Mouse (Mus musculus) CH12.LX (cell line): ENCODE data around the gene Cotl1. TPM values are rescaled to one million over a fixed set of nuclear protein-coding genes. Genes with fewer than 3 reads are reported as not detected.

Experiments used
- DNase-seq: peaks from one replicate; pipeline ENCODE4 v3.0.0-alpha.2; 2013; ENCODE audit errors: extremely low read depth
- H3K27ac ChIP-seq: 2 replicates; pipeline ENCODE4 v1.5.1; 2012; ENCODE audit warnings: low read depth, mild to moderate bottlenecking, control low read depth, moderate library complexity; ENCODE audit not compliant: insufficient read depth
- H3K27me3 ChIP-seq: replicated peaks from 2 replicates; pipeline ENCODE3; 2012; ENCODE audit warnings: inconsistent platforms
- H3K36me3 ChIP-seq, 2 experiments: replicated peaks in 1 of 2; 2 replicates each; pipeline versions ENCODE3 to v1.6.1; 2012; ENCODE audit warnings: inconsistent platforms in 1 of 2, low read length in 1 of 2, mild to moderate bottlenecking in 1 of 2, mixed read lengths in 1 of 2, moderate library complexity in 1 of 2; ENCODE audit not compliant: control insufficient read depth in 1 of 2, insufficient read depth in 1 of 2
- H3K4me1 ChIP-seq, 2 experiments: 2 replicates each; pipeline ENCODE4 v1.6.1; 2012; ENCODE audit warnings: inconsistent platforms in 1 of 2, moderate library complexity in 1 of 2; ENCODE audit not compliant: insufficient read depth in 2 of 2, control insufficient read depth in 1 of 2
- H3K4me2 ChIP-seq: 2 replicates; pipeline ENCODE4 v1.6.1; 2012; ENCODE audit warnings: low read depth, mild to moderate bottlenecking, control low read depth; ENCODE audit not compliant: poor library complexity, insufficient read depth, severe bottlenecking
- H3K4me3 ChIP-seq, 3 experiments: fragments of 150-350 bp in 1 of 3; sonication (generic) in 1 of 3; replicated peaks in 1 of 3; 2 replicates each; pipeline versions ENCODE3 to v1.5.1; 2011 to 2012; ENCODE audit warnings: low read depth in 2 of 3, low read length in 2 of 3, mild to moderate bottlenecking in 2 of 3, moderate library complexity in 2 of 3, control low read depth in 1 of 3, improper control_type of control experiment in 1 of 3, inconsistent platforms in 1 of 3, mixed read lengths in 1 of 3; ENCODE audit not compliant: poor library complexity in 1 of 3
- H3K79me2 ChIP-seq: replicated peaks from 2 replicates; pipeline ENCODE4 v1.6.1; 2012; ENCODE audit warnings: mild to moderate bottlenecking, moderate library complexity; ENCODE audit not compliant: control insufficient read depth, poor library complexity, insufficient read depth, severe bottlenecking; ENCODE audit errors: extremely low read depth
- H3K9ac ChIP-seq: 2 replicates; pipeline ENCODE4 v1.6.1; 2012; ENCODE audit warnings: low read depth, mild to moderate bottlenecking, control low read depth, moderate library complexity; ENCODE audit not compliant: insufficient read depth
- H3K9me3 ChIP-seq: replicated peaks from 2 replicates; pipeline ENCODE3; 2012; ENCODE audit warnings: low read length, inconsistent platforms, mixed read lengths
- BHLHE40 ChIP-seq: IDR thresholded peaks from 2 replicates; pipeline ENCODE4 v1.6.1; 2011; ENCODE audit warnings: mild to moderate bottlenecking, low read depth, low read length, improper control_type of control experiment
- CHD1 ChIP-seq: IDR thresholded peaks from 2 replicates; pipeline ENCODE4 v1.6.1; 2012; ENCODE audit warnings: low read depth, low read length, improper control_type of control experiment, inconsistent platforms
- E2F4 ChIP-seq: IDR thresholded peaks from 2 replicates; pipeline ENCODE4 v1.6.1; 2011; ENCODE audit warnings: low read depth, low read length, improper control_type of control experiment; ENCODE audit not compliant: insufficient replicate concordance
- GABPA ChIP-seq: IDR thresholded peaks from 2 replicates; pipeline ENCODE4 v1.6.1; 2012; ENCODE audit warnings: low read depth, low read length, improper control_type of control experiment, inconsistent platforms; ENCODE audit not compliant: insufficient replicate concordance
- IRF4 ChIP-seq: IDR thresholded peaks from 2 replicates; pipeline ENCODE4 v1.6.1; 2014; ENCODE audit warnings: low read depth, mild to moderate bottlenecking, inconsistent platforms, low read length, improper control_type of control experiment
- JUN ChIP-seq: IDR thresholded peaks from 2 replicates; pipeline ENCODE4 v1.6.1; 2011; ENCODE audit warnings: low read depth, mild to moderate bottlenecking, low read length, improper control_type of control experiment, moderate library complexity; ENCODE audit not compliant: insufficient read depth
- JUND ChIP-seq: conservative IDR thresholded peaks from 2 replicates; pipeline ENCODE4 v1.6.1; 2011; ENCODE audit warnings: low read depth, low read length, improper control_type of control experiment
- MAFK ChIP-seq: IDR thresholded peaks from 2 replicates; pipeline ENCODE4 v1.6.1; 2011; ENCODE audit warnings: low read length, improper control_type of control experiment; ENCODE audit not compliant: insufficient replicate concordance
- MAX ChIP-seq: IDR thresholded peaks from 2 replicates; pipeline ENCODE4 v1.6.1; 2011; ENCODE audit warnings: low read length, improper control_type of control experiment
- MAZ ChIP-seq: IDR thresholded peaks from 2 replicates; pipeline ENCODE4 v1.6.1; 2012; ENCODE audit warnings: low read depth, mild to moderate bottlenecking, inconsistent platforms, low read length, improper control_type of control experiment, moderate library complexity
- MXI1 ChIP-seq: IDR thresholded peaks from 2 replicates; pipeline ENCODE4 v1.6.1; 2011; ENCODE audit warnings: mild to moderate bottlenecking, low read depth, low read length, improper control_type of control experiment
- POLR2A ChIP-seq: IDR thresholded peaks from 2 replicates; pipeline ENCODE4 v1.6.1; 2011; ENCODE audit warnings: low read depth, mild to moderate bottlenecking, improper control_type of control experiment, low read length
- RAD21 ChIP-seq: IDR thresholded peaks from 2 replicates; pipeline ENCODE4 v1.6.1; 2011; ENCODE audit warnings: low read depth, mild to moderate bottlenecking, low read length, improper control_type of control experiment, moderate library complexity
- RCOR1 ChIP-seq: conservative IDR thresholded peaks from 2 replicates; pipeline ENCODE4 v1.6.1; 2012; ENCODE audit warnings: low read depth, mild to moderate bottlenecking, inconsistent platforms, low read length, improper control_type of control experiment
- SIN3A ChIP-seq: IDR thresholded peaks from 2 replicates; pipeline ENCODE4 v1.6.1; 2012; ENCODE audit warnings: low read length, improper control_type of control experiment, inconsistent platforms
- ZC3H11A ChIP-seq: IDR thresholded peaks from 2 replicates; pipeline ENCODE4 v1.6.1; 2012; ENCODE audit warnings: low read depth, mild to moderate bottlenecking, inconsistent platforms, low read length, improper control_type of control experiment
- ZKSCAN1 ChIP-seq: IDR thresholded peaks from 2 replicates; pipeline ENCODE4 v1.6.1; 2012; ENCODE audit warnings: low read depth, inconsistent platforms, low read length, improper control_type of control experiment, borderline replicate concordance
- dilution Hi-C: fragments of 300-500 bp; cut with MboI; formaldehyde crosslinking; loops from 2 replicates; pipeline ENCODE4 v1.14.3; 2020; ENCODE audit warnings: low sequenced_read_pairs; ENCODE audit not compliant: extremely low pct_unique_long_range_greater_than_20kb, extremely low pct_ligation_motif_present
- in situ Hi-C: fragments of 300-500 bp; cut with MboI; formaldehyde crosslinking; loops from 3 replicates; pipeline ENCODE4 v1.14.3; 2019; ENCODE audit warnings: low sequenced_read_pairs, low pct_ligation_motif_present, low pct_unique_long_range_greater_than_20kb, mixed read lengths
- polyA plus RNA-seq: library from polyadenylated mRNA; unstranded; fragments of >175 nt; gene quantifications from 2 replicates; pipeline ENCODE4 v1.2.1, GENCODE M21; 2012; ENCODE audit warnings: low read depth; ENCODE audit not compliant: insufficient read length
- total RNA-seq, 2 experiments: library from RNA; depleted of rRNA; stranded (reverse); fragments of 300-350 nt in 1 of 2; fragments of >200 nt in 1 of 2; gene quantifications; 2 replicates each; pipeline ENCODE4 v1.2.3; 2012 to 2014

Gene Cotl1
- total and polyA plus RNA-seq, 3 experiments, result 59.6 to 375 (median 135) TPM

DNA sequence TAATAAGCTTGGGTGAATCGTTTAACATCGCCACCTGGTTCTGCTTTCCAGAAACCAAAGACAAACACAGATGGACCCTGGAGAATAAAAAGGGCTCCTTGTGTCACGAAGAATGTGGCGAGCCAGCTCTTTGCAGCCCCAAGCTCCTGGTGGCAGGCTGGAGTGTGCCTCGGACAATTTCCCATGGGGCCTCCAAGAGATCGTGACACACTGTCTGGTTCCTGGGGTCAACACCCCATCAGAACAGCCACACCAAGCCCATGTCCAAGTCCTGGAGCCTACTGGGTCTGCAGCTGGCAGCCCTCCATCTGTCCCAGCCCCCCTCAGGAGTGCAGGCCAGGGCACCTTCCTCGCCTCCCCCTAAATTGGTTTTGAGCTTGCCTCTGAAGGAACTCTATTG is 62.6 kb downstream of the Cotl1 start:
- Histone ChIP-seq H3K27ac (no peak overlapping the region; the same call in 1 of the 2 replicates), H3K9ac (peak overlapping the region; percentile 84), H3K27me3 (peaks cover 2% of the 10 kb centered on the region), H3K4me1 (peaks cover 5 to 27% of the 10 kb centered on the region in 2 experiments; a peak in 2 of 4 replicates), H3K4me3 (peak overlapping the region; percentile 72 to 90 (median 77)), H3K9me3 (no peaks in the 10 kb centered on the region), H3K36me3 (peaks cover 0 to 4% of the 10 kb centered on the region in 2 experiments), H3K4me2 (peak overlapping the region; percentile 69), H3K79me2 (no peaks in the 10 kb centered on the region)
- in situ Hi-C loops (loop anchor here (5.0 kb wide), 1 partner anchor 90 kb away; no protein-coding TSS in a partner anchor), dilution Hi-C loops (no loop called here)
- DNase-seq, result no peak
- TF ChIP-seq BHLHE40 (0 out of 2 replicates have a peak, but pooled peaks have one; percentile 18), CHD1 (no peak)

DNA sequence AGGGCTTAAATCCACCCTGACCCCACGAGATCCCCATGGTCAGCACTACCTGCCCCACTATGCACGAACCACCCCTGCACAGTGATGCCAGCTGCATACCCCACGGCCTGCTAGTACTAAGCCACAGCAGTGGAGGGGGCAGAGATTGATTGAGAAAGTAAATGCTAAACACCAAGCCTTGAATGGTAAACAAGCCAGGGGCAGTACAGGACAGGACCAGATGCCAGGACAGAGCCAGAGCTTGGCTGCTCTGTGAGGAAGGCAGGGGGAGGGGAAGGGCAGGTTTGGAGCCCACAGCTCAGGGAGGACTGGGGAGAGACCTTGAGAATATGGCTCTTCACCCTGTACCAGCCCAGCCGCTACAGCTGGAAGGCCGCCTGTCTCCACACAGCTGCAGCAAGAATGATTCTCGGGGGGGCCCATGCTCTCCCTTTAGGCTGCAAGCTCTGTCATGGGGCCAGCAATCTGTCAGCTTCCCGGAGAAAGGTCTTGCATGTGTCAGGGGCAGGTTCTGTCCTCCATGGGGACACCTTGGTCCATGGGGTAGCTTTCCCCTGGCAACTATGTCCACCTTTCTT is 63.6 kb downstream of the Cotl1 start:
- DNase-seq, result no peak
- dilution Hi-C loops, result no loop called here
- Histone ChIP-seq H3K4me2 (no peak overlapping the region), H3K36me3 (peaks cover 0 to 8% of the 10 kb centered on the region in 2 experiments), H3K27me3 (peaks cover 2% of the 10 kb centered on the region), H3K4me3 (no peak overlapping the region), H3K9ac (no peak overlapping the region), H3K4me1 (peaks cover 5 to 23% of the 10 kb centered on the region in 2 experiments; a peak in 2 of 4 replicates), H3K9me3 (no peaks in the 10 kb centered on the region), H3K79me2 (no peaks in the 10 kb centered on the region), H3K27ac (no peak overlapping the region)
- no peak for TF ChIP-seq MAX
- TF ChIP-seq JUN, result no peak
- TF ChIP-seq BHLHE40, result no peak
- no peak for TF ChIP-seq E2F4
- TF ChIP-seq MAZ, result no peak
- TF ChIP-seq CHD1, result no peak
- no peak for TF ChIP-seq JUND
- no peak for TF ChIP-seq RCOR1
- TF ChIP-seq MXI1, result no peak
- no peak for TF ChIP-seq SIN3A
- TF ChIP-seq MAFK, result no peak
- no peak for TF ChIP-seq ZKSCAN1
- TF ChIP-seq IRF4, result no peak
- no peak for TF ChIP-seq RAD21
- no peak for TF ChIP-seq POLR2A
- TF ChIP-seq ZC3H11A, result no peak
- no peak for TF ChIP-seq GABPA
- in situ Hi-C loops, result loop anchor here (5.0 kb wide), 1 partner anchor 89 kb away; no protein-coding TSS in a partner anchor
